Mouse (Mus musculus) lung, embryonic 14.5 days (tissue): ENCODE results near the gene Ppp1r3c. TPM values are rescaled to one million over a fixed set of nuclear protein-coding genes. Genes with fewer than 3 reads are reported as not detected.
"Not testable (repeated sequence)": the region's sequence is repeated elsewhere in the genome, so short reads cannot be mapped to it uniquely, and the experiment has no call there.

ENCODE experiments used
- ATAC-seq: fragments of 200-750 bp; cut with Nextera tagmentation; 2 replicates; pipeline ENCODE4 v1.8.0; 2017; ENCODE audit warnings: mild to moderate bottlenecking, moderate TSS enrichment, moderate library complexity; ENCODE audit not compliant: insufficient read depth
- DNase-seq: peaks from one replicate; pipeline ENCODE4 v3.0.0-alpha.2; 2015
- H3K27ac ChIP-seq: fragments of 300-500 bp; sonication (generic); 2 replicates; pipeline ENCODE4 v1.5.1; 2014; ENCODE audit warnings: low read depth, mild to moderate bottlenecking, moderate library complexity
- H3K27me3 ChIP-seq: fragments of 300-500 bp; sonication (generic); 2 replicates; pipeline ENCODE4 v1.6.1; 2014; ENCODE audit warnings: low read length, control low read depth; ENCODE audit not compliant: insufficient read depth
- H3K36me3 ChIP-seq: fragments of 300-500 bp; sonication (generic); 2 replicates; pipeline ENCODE4 v1.6.1; 2014; ENCODE audit warnings: control low read depth; ENCODE audit not compliant: insufficient read depth
- H3K4me1 ChIP-seq: fragments of 300-500 bp; sonication (generic); 2 replicates; pipeline ENCODE4 v1.6.1; 2014; ENCODE audit warnings: antibody characterized with exemption, control low read depth; ENCODE audit not compliant: insufficient read depth
- H3K4me2 ChIP-seq: fragments of 300-500 bp; sonication (generic); 2 replicates; pipeline ENCODE4 v1.6.1; 2014; ENCODE audit warnings: mild to moderate bottlenecking
- H3K4me3 ChIP-seq: fragments of 300-500 bp; sonication (generic); 2 replicates; pipeline ENCODE4 v1.5.1; 2014; ENCODE audit warnings: low read depth, low read length
- H3K9ac ChIP-seq: fragments of 300-500 bp; sonication (generic); 2 replicates; pipeline ENCODE4 v1.6.1; 2014
- H3K9me3 ChIP-seq: fragments of 300-500 bp; sonication (generic); 2 replicates; pipeline ENCODE4 v1.6.1; 2016; ENCODE audit warnings: low read depth, low read length, control low read depth
- CTCF ChIP-seq: IDR thresholded peaks from 2 replicates; pipeline ENCODE4 v1.5.1; 2016; ENCODE audit warnings: antibody characterized with exemption, low read depth
- WGBS: fragments of 180-500 bp; shearing (Covaris S2); extraction: QIAGEN DNeasy Blood & Tissue Kit; methylation state at CpG from one replicate; pipeline ENCODE4 v1.1.7; 2014; 5-methylcytosine and 5-hydroxymethylcytosine counted together
- polyA plus RNA-seq: library from polyadenylated mRNA; unstranded; fragments of >200 nt; fragmentation: Nextera tagmentation; extraction: Ambion mirVana; gene quantifications from 2 replicates; pipeline ENCODE4 v1.2.1, GENCODE M21; 2014

Ppp1r3c gene
- polyA plus RNA-seq, 1 experiment from 2014 or later = 67.5 TPM

GRCm38 (mm10) chr19:36734308-36735038, 2.0 kb downstream of the Ppp1r3c start:
- Histone ChIP-seq H3K27me3 (no peaks in the 10 kb centered on the region), H3K4me3 (peak overlapping the region; percentile 53), H3K9ac (peak overlapping the region; percentile 77), H3K4me2 (peak overlapping the region; percentile 67), H3K4me1 (peaks cover 10% of the 10 kb centered on the region), H3K27ac (peak overlapping the region; percentile 60; the same call in 1 of the 2 replicates), H3K36me3 (peaks cover 38% of the 10 kb centered on the region), H3K9me3 (no peaks in the 10 kb centered on the region)
- no peak for ATAC-seq
- TF ChIP-seq CTCF = peak; percentile 38; the same call in 1 of the 2 replicates
- WGBS = 54% methylated on average over 10 of the region's 10 CpGs
- peak; percentile 88 for DNase-seq

GRCm38 (mm10) chr19:36733191-36733943, 3.1 kb downstream of the Ppp1r3c start:
- peak overlapping the region; percentile 58; the same call in 1 of the 2 replicates for H3K27ac ChIP-seq
- DNase-seq = no peak

GRCm38 (mm10) chr19:36731310-36731709, 5.1 kb downstream of the Ppp1r3c start:
- DNase-seq (no peak), ATAC-seq (no peak)
- no peak overlapping the region for H3K27ac ChIP-seq
- H3K36me3 ChIP-seq = peaks cover 38% of the 10 kb centered on the region
- WGBS = 76% methylated on average over 11 of the region's 11 CpGs
- H3K9ac ChIP-seq = no peak overlapping the region
- no peak overlapping the region for H3K4me3 ChIP-seq
- no peaks in the 10 kb centered on the region for H3K9me3 ChIP-seq
- no peak for TF ChIP-seq CTCF
- no peak overlapping the region; the same call in 1 of the 2 replicates for H3K4me2 ChIP-seq
- no peaks in the 10 kb centered on the region for H3K27me3 ChIP-seq
- H3K4me1 ChIP-seq = peaks cover 7% of the 10 kb centered on the region

More at GRCm38 (mm10) chr19:36733191-36733943, 3.1 kb downstream of the Ppp1r3c start:
- H3K9ac ChIP-seq = no peak overlapping the region
- 91% methylated on average over 16 of the region's 16 CpGs for WGBS
- ATAC-seq = no peak
- peaks cover 10% of the 10 kb centered on the region for H3K4me1 ChIP-seq
- H3K4me2 ChIP-seq = peak overlapping the region; percentile 67
- no peak for TF ChIP-seq CTCF
- no peak overlapping the region; the same call in 1 of the 2 replicates for H3K4me3 ChIP-seq
- peaks cover 38% of the 10 kb centered on the region for H3K36me3 ChIP-seq
- H3K9me3 ChIP-seq = no peaks in the 10 kb centered on the region
- no peaks in the 10 kb centered on the region for H3K27me3 ChIP-seq

- not testable (repeated sequence) for H3K4me1 ChIP-seq, DNase-seq, H3K27me3 ChIP-seq, H3K27ac ChIP-seq, H3K9me3 ChIP-seq, ATAC-seq, H3K4me3 ChIP-seq, H3K4me2 ChIP-seq, H3K9ac ChIP-seq
- peaks cover 38% of the 10 kb centered on the region for H3K36me3 ChIP-seq
- WGBS = 84% methylated on average over 2 of the region's 2 CpGs
These were observed 6.0 kb downstream of the Ppp1r3c start for GRCm38 (mm10) chr19:36730414-36730813.

- H3K4me2 ChIP-seq = no peak overlapping the region
- DNase-seq = no peak
- H3K4me1 ChIP-seq = peaks cover 6% of the 10 kb centered on the region
- no peak overlapping the region for H3K27ac ChIP-seq
- no peaks in the 10 kb centered on the region for H3K9me3 ChIP-seq
- H3K9ac ChIP-seq = no peak overlapping the region
- ATAC-seq = no peak
- H3K36me3 ChIP-seq = peaks cover 32% of the 10 kb centered on the region
- H3K27me3 ChIP-seq = no peaks in the 10 kb centered on the region
- 82% methylated on average over 12 of the region's 12 CpGs for WGBS
- no peak for TF ChIP-seq CTCF
- no peak overlapping the region for H3K4me3 ChIP-seq
These were observed 7.6 kb downstream of the Ppp1r3c start for GRCm38 (mm10) chr19:36728741-36729460.

- no peaks in the 10 kb centered on the region; the same call in 1 of the 2 replicates for H3K4me1 ChIP-seq
- H3K36me3 ChIP-seq = no peaks in the 10 kb centered on the region
- H3K9ac ChIP-seq = no peak overlapping the region
- H3K4me2 ChIP-seq = no peak overlapping the region
- H3K9me3 ChIP-seq = no peaks in the 10 kb centered on the region
- no peak overlapping the region for H3K27ac ChIP-seq
- no peak for ATAC-seq
- no peaks in the 10 kb centered on the region for H3K27me3 ChIP-seq
- 47% methylated on average over 7 of the region's 7 CpGs for WGBS
- no peak for TF ChIP-seq CTCF
- DNase-seq = no peak
- no peak overlapping the region for H3K4me3 ChIP-seq
These were observed 11.5 kb downstream of the Ppp1r3c start for GRCm38 (mm10) chr19:36724970-36725369.
